Mouse (Mus musculus) layer of hippocampus, adult 18-20 months (tissue): Measurements from ENCODE around the gene Ccdc146. TPM values are rescaled to one million over a fixed set of nuclear protein-coding genes. Genes with fewer than 3 reads are reported as not detected.

Experiments used
- DNase-seq, 2 experiments: peaks; one replicate each; pipeline ENCODE4 v3.0.0; 2022; ENCODE audit warnings: low spot score in 2 of 2
- long read RNA-seq: library from polyadenylated mRNA; stranded (forward); transcript quantifications from one replicate; pipeline ENCODE4 v2.0.0, GENCODE M21; 2021
- total RNA-seq, 2 experiments: library from RNA; stranded (reverse); gene quantifications; 2 replicates each; pipeline ENCODE4 v1.2.3; 2021

Gene Ccdc146
- total RNA-seq, result under 1 TPM; 0.48 to 0.69 TPM
- long read RNA-seq, result 0 reads

DNA sequence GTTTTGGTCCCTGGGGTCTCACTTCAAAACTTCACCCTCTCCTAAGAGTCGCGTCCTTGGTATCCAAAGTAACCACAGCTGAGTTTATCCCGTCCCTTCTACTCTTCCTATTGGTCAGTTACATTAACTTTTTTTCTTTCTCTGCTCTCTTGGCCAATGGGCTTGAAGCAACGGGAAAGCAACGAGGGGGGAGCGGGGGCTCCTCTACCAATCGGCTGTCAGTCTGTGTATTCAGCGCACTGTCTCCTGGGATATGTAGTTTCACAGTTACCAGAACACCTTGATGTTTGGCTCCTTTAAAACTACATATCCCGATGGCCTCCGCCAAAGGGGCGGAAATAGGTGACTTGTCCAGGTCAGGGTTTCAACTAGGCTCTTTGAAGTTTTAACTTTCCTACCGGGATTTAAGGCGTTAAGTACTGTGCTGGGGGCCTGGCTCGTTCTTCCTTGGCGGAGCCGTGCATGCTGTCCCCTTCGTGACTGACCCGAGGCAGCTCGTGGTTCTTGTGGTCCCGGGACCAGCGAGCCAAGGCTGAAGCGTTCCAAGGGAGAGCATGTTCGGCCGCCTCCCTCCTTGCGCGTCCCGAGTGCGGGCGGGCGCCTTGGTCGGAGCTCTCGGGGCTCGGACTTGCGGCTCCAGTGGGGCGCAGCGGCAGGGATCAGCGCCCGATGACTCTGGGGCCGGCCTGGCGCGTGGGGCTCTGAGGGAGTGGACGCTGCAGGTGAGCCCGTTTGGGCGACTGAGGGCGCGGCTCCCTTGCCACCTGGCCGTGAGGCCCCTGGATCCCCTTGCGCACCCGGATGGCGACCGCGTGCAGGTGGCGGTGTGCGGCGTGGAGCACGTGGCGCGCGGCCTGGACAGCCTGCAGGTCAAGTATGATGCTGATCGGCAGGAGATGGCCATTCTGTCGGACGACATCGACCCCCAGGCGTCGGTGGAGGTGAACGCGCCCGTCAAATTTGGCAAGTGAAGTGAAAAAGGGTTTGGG lies at the start of gene Ccdc146, which contains the start of gene Fam185a:
TSS of gene Ccdc146 (minus strand) at position 64 of the 989 bp plus-strand sequence.
TSS of gene Fam185a (plus strand) at position 345 of the 989 bp plus-strand sequence.
- DNase-seq, result peak; percentile 93 to 98

DNA sequence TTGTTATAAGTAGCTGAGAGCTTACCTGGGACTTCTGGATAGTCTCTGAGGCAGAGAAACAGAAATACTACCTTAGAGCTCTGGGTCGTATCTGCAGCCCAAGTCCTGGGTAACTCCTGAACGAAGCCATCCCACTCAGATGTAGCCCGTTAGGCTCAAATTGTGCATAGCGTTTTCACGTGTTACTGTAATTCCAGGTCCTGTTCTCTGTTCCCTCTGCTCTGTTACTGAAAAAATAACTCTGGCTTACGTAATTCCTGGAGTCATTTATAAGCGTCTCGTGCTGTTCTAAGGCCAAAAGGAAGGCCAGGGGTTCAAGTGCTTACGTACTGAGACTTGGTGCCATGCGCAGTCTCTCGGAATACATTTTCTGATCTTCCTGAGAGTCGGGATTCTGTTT lies 43.6 kb upstream of the Ccdc146 start:
- no peak for DNase-seq

DNA sequence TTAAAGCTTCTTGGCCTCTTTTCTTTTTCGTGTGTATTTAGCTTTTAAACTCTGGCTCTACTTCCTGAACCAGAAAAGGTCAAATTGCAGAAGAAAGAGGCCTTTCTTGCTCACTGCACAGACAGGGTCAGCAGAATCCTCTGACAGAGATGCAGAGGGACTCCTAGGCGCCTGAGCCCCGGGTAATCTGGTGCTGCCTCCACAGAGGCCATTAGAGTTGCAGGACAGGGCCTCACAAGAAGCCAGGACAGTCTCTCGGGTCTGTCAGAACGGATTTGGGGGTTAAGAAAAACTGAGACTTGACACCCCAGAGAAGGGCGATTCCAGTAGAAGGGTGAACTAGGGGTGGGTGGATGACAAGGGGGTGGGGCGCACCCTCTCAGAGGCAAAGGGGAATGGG lies 42.9 kb upstream of the Ccdc146 start:
- DNase-seq, result no peak

DNA sequence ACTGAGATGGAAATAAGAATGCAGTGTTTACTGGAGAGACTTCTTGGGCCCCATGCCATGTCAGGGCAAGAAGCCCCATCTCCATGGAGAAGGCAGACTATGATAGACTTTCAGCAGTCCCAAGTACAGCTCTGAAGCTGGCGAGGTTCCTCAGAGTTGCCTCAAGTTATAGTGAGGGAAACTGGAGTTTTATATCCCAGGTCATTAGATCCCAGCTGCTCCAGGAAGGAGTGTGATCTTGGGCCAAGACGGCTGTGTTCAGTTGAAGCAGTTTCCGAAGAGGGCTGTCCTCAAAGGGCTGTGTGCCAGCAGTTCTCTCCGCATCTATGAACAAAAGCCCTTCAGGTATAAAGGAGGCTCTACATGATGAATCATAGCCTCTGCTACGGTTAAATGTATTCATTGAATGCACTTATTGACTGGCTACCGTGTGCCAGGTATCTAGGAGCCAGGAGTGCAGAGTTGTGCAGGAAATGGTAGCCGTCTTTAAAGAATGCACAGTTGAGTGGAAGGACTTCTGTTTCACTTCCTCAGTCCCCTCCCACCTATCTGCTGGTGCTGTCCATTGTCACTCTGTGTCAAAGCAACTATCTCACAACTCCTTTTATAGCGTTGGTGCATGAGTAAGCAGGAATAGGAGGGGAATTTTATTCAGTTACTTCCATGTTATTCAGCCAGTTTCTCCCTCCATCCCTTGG lies 16.5 kb upstream of the Ccdc146 start:
- no peak for DNase-seq

DNA sequence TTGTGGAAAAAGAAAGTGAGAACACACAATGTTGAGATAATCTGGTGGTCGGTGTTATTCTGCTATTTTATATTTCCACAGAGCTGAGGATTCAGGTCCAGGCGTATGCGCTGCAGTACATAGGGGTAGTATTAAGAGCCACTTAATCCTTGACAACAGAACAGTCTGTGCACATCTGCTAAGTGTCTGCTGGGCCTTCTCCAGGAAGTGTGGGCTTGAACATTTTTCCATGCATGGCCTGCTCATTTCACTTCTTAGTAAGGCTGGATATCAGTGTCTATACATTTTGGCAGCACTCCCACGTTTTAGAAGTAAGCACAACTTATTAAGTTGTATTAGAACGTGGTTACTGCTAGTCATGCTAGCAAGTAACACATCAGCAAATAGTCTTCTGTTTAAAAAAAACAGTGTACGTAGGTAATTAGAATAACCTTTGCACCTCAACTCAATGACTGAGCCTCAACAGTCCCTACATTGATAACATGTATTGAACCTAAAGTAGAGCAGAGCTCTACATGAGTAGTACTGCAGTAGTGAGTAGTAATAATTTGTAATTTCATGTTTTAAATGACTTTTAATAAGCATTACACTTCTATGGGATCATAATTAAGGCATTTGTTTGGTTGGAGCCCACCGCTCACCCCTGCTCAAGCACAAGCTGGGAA lies 15.1 kb upstream of the Ccdc146 start:
- no peak for DNase-seq

DNA sequence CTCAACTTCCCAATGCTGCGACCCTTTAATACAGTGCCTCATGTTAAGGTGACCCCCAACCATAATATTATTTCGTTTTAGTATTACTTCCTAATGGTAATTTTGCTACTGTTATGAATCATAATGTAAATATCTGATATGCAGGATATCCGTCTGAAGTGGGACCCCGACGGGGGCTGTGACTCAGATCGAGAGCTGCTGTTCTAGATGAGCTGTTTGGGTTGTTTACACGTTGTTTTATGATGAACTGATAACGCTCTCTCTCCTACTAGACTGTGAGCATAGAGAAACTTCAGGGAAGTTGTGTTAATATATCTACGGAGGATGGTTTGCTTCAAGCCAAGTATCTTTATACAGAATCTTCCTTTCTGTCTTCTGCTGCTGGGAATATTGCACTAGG lies 14.0 kb upstream of the Ccdc146 start:
- no peak for DNase-seq

DNA sequence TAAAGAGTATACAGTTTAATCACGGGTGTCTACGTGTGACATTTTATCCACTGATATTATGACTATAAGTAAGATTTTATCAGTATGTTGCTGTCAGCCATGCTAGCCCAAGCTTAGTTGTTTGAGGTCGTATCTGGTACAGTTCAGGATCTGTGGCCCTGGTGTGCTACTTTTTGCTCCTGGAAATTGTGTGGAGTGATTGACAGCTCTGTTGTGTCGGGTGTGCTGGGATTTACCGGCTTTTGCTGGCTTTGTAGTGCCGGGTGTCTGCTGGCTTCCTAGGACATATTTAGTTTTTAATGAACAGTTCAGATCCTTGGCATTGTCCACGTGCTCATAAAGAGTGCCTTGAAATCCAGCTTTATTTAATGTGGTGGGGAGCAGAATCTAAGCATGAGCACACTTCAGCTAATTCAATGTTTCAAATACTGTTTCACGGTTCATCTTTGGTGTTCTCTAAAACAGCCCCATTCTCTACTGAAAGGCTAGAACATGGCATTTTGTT lies 12.0 kb upstream of the Ccdc146 start:
- DNase-seq, result no peak

DNA sequence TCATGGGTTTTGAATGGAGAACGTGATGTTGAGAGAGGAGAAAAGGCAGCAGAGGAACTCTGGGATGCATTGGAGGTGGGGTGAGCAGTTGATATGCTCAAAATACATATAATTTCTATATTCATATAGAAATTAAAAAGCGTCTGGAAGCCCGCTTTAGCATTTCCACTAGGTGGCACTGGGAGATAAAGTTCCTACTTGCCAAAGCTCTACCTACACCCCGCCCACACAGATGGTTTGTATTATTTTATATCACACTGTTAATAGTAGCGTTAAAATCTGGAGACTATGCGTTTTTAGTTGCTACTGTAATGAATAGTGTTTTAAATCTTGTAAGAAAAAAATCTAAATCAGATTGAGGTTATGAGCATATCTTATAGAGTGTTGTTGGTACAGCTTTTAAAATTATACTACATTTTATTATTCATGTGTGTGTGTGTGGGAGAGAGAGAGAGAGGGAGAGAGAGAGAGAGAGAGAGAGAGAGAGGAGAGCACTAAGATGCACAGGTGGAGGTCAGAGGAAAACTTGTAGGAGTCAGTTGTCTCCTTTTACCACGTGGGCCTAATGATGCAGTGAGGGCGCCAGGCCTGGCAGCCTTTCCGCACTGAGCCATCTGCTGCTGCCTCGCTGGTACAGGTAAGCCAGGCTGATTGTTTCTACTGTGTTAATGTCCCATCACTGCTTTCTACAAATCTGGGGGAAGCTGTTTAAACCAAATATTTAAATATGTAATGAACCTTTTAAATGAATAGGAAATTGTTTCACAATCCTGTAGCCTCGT lies 9.9 kb upstream of the Ccdc146 start:
- peak in 1 of 2 experiments; percentile 66 for DNase-seq

DNA sequence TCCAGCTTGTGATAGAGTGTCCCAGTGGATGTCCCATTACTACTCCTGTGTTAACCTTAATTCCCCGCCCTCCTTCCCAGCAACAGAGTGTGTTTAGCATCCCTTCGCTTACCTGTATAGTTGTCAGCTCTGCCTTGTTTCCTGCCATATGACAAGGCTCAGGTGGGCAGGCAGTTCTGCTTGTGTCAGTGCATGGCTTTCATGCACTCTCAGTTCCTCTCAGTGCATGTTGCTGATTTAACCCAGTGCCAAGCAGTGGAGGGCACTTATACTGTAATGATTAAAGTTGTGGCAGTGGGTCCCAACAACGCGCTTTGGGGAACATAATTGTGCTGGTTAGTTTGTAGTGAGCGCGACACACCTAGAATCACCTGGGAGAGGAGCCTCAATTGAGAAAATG lies 2.2 kb upstream of the Ccdc146 start:
- no peak for DNase-seq

DNA sequence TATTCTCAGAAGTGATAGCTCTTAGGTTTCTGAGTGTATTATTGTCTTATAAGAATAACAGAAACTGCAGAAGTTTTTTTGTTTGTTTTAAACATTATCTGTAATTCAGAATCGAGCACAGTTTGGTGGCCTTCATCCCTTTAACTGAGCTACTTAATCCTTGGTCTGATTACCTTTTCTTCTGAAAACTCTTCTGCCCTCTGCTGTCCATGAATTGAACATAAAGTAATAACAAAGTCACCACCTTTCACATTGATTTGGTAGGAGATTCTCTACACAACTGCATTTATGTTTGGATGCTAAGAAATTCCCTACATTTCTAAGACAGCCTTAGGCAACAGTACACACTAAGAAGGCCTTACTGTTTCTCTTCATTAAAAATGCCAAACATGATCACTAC lies 3.9 kb downstream of the Ccdc146 start:
- peak in 1 of 2 experiments; percentile 34 for DNase-seq

DNA sequence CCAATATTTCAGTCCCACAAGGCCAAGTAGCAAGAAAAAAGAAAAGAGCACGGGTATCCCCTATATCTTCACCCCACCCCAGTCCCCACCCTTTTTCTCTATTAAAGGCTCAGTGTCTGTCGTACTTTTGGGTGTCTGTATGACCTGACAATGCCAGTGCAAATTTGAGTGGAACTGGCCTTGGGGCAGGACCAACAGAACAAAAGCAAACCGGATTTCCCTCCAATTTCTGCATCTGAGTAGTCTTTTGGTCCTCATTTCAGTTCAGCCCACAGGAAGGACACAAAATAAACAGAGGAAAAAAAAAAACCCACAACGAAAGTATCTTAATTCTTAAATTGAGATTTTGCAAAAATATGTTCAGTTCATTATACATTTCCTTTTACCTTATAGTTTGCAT lies 5.9 kb downstream of the Ccdc146 start:
- no peak for DNase-seq

DNA sequence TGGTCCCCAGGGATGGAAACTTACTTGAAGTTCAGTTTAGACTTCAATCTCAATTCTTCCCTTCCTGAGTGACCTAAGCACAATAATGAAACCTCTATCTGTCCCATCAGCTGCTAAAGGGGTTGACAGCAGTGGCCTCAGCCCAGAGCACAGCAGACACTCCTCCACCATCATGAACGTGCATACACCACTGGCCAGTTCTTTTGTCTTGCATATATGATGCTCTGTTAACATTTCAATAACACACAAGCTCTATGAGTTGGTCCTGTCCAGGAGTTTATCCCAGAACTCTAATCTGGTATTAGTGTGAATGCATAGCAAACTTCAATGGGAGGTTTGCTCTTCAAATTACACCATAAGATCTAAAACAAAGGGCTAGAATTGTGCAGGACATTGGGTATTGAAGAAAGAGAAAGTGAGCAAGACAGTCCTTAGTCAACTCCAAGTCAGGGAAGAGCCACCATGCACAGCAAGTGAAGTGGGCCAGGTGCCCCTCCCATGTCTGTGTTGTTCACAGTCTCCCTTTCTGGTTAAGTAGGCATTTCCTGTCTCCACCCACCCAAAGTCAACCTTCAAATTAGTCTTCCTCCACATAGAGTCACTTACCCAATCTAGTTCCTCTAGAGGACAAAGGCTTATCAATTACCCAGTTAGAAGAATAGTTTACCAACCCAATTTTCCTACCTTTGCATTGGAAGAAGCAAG lies 10.2 kb downstream of the Ccdc146 start:
- DNase-seq, result no peak

DNA sequence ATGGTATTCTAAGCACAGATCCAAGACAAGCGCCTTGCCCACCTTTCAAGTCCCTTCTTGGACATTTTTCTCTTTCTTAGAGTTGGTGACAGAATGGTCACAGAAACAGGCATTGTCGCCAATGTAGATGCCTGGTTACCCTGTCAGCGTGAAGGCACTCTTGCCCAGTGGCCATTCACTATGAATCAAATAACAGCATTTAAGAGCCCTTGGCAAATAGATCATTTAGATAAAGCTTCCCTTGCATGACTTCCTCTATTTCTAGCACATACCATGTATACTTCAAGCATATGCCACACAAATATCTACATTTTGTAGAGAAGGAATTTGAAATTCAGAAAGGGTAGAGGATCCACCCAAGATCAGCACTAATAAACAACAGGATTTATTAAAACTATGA lies 11.2 kb downstream of the Ccdc146 start:
- DNase-seq, result no peak

DNA sequence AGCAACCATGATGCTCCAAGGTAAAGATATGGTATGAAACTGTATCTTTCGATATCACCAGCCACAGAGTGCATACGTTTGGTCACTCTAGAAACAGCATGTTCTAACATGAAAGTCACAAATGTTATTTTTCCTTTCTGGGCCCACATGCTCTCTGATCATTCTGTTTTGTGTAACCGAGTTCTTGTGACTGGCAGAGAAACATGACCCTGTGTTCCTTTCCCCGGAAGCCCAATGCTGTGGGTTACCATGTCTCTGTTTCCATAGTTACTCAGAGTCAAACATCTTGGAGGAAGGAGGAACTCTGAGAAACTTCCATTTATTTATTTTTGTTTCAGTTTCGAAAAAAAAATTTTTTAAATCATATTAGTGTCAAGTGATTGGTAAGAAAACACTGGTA lies 12.4 kb downstream of the Ccdc146 start:
- no peak for DNase-seq

DNA sequence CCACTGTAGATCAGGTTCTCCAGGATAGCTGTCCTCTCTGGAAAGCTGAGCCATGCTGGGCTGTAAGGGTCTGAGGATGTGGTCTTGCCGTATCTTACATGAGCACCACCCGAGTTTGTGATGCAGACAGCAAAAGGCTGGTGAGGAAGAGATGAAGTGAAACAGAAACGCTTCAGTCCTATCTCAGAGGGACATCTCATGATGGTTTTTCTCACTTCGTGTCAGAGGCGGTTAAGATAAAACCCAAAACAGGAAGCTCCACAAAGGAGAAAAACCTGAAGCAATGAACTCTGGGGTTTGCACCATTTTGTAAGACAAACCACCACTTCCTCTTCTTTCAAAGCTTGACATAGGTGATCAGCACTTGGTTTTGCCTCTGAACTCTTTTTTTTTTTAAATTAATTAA lies 13.2 kb downstream of the Ccdc146 start:
- no peak for DNase-seq

DNA sequence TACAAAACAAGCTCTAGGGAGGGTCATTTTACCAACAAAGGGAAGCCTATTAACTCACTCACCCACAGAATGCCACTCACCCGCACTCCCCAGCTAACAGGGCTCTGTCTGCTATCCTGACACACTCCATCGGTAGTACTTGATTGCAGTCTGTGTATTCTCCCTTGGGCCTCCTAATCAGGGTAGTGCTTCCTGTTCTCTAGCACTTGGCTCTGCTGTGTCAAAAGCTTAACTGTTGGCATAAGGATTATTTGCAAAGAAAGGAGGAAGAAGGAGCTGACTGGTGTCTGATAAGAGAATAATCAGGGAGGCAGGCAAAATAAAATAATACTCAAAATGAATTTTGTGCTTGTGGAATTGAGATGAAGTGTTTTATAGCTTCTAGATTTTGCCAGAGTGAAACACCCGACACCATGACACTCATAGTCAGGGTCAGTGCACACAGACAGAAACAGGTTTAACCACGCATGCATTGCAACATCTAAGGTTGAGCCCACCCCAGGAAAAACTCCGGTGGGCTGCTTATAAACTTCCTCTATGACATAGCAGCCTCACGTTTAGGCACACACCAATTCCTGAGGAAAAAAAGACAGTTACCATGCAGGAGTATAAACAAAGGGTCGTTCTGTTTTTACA lies 29.2 kb downstream of the Ccdc146 start:
- no peak for DNase-seq

DNA sequence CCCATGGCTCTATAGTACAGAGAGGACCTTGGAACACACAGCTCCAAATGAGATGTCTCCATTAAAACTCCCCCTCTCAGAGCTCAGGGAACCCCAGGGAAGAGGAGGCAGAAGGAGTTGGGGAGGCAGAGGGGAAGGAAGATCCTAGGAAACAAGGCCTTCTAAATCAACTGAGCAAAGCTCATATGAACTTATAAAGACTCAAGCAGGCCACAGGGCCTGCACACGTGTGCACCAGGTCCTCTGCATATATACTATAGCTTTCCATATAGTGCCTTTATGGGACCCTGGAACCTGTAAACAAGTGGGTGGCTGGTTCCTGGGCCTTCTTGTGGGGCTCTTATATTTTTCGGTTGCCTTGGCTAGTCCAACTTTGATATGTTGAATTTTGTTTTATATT lies 29.9 kb downstream of the Ccdc146 start:
- DNase-seq, result no peak

DNA sequence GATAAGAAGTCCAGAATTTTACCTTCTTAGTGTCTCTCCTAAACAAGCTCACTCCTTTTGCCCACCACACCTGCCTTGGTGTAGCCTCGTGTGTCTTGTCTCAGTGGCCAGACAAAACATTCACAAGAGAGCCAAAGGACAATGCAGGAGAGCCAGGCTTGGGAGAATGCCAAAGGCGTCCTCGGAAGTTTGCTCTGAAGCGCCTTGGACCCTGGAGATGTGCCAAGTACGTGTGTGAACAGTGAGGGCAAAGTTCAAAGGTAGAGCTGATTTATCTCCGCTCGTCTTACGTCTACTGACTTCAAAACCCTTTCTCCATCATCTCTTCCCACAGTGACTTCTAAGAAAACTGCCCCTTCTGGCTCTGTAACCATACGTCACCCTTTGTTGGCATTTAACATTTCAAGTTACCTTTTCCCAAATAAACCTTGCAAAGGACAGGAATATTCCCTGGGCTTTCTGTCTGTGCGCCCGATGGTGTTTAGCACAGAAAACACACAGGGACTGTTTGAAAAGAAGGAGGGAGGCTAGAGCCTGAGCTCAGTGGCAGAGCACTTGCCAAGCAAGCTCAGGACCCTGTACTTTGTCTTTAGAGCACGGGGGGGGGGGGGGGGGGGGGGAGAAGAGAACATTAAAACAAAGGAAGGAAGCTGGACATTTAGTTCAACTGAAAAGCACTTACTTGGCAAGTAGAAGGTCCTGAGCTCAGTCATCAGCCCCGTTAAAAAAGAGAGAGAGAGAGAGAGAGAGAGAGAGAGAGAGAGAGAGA lies 32.7 kb downstream of the Ccdc146 start:
- DNase-seq, result no peak

DNA sequence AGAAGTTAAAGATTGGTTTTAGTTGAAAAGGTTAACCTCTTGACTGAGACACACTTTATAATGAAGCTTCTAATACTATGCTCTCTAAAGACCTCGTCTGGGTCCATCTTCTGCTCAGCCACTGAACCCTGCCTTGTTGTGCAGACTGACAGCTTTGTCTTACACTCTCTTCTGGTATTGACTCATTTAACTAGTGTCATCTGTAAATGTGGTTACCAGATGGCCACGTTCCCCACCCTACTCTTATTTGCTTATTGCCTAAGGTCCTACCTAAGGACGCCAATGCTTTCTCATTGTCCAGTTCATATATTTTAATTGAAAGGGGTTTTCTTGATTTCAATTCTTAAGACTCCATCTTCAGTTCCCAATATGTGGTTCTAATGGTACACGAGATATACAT lies 35.6 kb downstream of the Ccdc146 start:
- no peak for DNase-seq
